Mouse (Mus musculus) liver, adult 10 weeks (tissue): Measurements from ENCODE around the gene Rab26. TPM values are rescaled to one million over a fixed set of nuclear protein-coding genes. Genes with fewer than 3 reads are reported as not detected.

Experiments
- polyA plus RNA-seq: library from polyadenylated mRNA; stranded (reverse); fragments of 350-450 nt; fragmentation: Illumina TruSeq; extraction: RNeasy Lipid Tissue Mini Kit (QIAGEN cat#74804); gene quantifications from one replicate; pipeline ENCODE4 v1.2.3, GENCODE M21; 2014; ENCODE audit warnings: low read depth, low replicate concordance

Rab26 gene
- polyA plus RNA-seq, result not detected

DNA sequence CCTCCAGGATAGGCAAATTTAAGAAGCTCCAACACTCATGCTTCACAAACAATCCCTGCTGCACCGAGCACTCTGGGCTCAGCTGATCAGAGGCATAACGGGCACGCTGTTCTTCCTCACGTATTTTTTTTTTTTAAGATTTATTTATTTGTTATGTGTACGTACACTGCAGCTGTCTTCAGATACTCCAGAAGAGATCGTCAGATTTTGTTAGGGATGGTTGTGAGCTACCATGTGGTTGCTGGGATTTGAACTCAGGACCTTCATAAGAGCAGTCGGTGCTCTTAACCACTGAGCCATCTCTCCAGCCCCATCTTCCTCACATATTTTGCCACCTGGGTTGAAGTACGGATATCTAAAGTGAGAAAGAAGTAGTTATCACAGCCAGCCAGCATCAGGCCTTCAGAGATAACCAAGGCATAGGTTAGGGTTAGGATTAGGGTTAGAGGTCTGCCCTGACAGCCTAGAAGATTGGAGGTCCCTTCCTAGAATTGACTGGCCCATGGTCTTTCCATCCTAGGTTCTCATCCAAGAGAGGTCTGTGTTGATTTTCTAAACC is at the start of gene Rab26:
Gene Rab26, minus strand, starts transcription at position 51 of the 559 bp plus-strand sequence.

DNA sequence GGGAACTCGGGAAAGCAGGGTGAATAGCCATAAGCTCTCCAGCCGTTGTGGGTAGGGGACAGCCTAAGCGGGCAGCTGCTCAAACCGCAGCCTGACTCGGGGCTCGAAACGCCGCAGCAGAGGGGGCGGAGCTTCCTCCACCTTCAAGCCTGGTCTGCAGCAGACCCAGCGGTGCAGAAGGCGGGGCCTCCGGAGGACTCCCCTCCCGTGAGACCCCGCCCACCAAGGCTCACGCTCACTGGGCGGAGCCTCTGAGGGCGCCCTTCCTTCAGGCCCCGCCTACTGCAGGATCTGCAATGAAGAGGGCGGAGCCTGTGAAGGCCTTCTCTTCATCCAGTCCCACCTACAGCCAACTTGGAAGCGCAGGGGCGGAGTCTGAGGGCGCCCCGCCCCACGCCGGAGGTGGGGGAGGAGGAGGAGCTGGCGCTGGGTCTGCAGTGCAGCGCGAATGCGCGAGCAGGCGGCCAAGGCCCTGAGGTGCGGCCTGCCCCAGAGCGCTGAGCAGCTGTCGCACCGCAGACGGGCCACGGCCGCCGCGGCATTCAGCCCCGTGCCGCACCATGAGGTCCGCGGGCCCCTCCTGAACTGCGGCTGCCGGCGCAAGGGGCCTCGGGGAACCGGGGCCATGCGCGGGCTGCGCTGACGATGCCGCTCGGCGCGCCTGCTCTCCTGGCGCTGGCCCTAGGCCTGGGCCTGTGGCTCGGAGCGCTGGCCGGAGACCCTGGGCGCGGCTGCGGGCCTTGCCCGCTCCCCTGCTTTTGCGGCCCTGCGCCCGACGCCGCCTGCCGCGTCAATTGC is 15.8 kb upstream of the Rab26 start, which contains the start of gene Pkd1:
Gene Pkd1, plus strand, starts transcription at position 217 of the 798 bp plus-strand sequence.

DNA sequence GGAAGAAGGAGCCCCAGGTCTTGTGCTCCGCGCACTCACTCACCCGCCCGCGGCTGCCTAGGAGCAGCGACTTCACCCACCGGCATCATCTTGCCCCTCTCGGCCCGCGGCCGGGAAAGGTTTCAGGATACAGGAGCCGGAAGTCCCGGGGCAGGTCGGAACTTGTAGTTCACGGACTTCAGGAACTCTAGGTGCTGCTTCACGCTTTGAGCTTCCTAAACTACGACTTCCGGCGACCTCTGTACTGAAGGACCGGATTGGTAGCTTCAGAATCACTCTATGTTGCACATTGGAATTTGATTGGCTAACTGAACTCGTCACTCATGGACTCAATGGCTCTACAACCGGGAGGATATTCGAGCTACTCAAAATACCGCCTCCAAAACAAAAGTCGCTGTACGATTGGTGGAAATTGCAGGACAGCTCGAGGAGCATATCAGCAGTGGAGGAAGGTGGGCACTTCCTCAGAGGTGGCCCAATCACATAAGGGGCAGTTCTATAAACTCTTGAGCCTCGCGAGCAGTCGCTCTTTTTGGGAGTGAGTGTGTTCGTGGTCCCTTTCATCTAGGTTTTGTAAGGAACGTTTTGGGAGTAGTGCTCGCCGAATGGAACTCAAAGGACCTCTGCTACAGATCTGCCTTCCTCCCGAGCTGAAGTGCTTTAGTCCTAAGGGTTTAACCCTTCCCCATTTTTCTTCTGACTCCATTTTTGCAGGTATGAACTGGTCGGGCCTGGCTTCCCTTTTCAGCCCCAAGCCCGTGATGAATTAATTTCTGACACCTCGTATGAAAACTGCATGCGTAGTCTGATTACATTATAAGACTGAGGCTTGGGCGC is 6.1 kb downstream of the Rab26 start, which contains the start of gene Traf7:
Gene Traf7, minus strand, starts transcription at position 216 of the 837 bp plus-strand sequence.

DNA sequence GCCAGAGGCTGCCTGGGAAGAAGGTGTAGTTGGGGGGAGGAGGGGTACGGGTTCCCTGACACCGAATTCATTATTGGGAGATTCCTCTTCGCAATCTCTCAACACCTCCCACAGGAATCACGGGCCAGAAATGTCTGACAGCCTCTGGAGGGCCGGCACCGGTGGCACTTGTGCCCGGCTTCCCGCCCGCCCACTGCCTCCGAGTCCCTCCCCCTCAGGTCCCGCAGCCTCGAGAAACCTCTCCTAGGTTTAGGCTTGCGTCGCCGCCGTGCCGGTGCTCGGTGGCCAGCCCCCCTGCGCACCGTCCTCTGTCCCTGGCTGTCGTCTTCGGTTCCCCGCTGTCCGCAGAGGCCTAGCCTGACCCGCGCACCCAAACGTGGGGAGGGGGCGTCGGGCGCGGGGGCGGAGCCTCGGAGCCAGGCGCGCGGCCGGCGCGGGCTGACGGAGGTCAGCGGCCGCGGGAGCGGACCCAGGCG is 45.8 kb downstream of the Rab26 start, which contains the start of gene Caskin1:
Gene Caskin1, plus strand, starts transcription at position 416 of the 476 bp plus-strand sequence.

DNA sequence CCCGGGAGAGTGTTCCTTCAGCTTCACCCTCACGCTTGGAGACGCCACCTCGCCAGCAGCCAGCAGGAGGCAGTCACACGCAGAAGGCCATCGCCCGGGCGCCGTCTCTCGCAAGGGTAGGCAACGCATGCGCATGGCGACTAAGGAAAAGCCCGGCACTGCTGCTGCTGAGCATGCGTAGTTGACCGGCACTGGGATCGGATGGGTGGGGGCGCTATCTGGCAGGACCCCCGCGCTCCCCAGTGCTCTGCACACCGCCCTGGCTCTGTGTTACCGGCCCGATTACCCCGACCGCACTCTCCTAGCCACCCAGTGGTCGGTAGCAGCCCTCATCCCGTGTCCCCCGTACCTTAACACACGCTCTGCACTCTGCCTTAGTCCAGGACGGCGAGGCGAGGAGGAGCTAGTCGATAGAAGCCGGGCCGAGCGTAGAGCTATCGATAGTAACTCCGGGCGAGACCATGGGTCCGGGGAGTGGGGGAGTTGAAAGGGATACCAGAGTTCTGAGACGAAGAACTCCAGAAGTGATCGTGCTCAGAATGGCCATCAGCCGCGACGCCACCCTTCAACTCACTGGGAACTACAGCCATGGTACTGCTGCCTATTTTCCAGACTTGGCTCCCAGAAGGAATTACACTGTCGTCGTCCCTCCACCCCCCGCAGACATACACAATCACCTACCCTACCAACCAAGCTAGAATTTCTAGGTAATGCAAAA is 55.2 kb downstream of the Rab26 start, which contains the start of gene Mlst8:
Gene Mlst8, minus strand, starts transcription at position 416 of the 718 bp plus-strand sequence.

Other genes starting within 250 kb of the Rab26 start
- gene Abca17, start 183.1 kb downstream of the Rab26 start, polyA plus RNA-seq, result not detected
- gene Abca3, start 182.3 kb downstream of the Rab26 start, polyA plus RNA-seq, result 8.9 TPM
- 19.3 TPM for gene Rnps1, start 119.6 kb downstream of the Rab26 start, polyA plus RNA-seq
- 61.8 TPM for gene Eci1, start 107.6 kb downstream of the Rab26 start, polyA plus RNA-seq
- gene Dnase1l2, start 91.1 kb downstream of the Rab26 start, polyA plus RNA-seq, result not detected
- gene E4f1, start 63.9 kb downstream of the Rab26 start, polyA plus RNA-seq, result 0.37 TPM
- 6.5 TPM for gene Pgp, start 63.8 kb downstream of the Rab26 start, polyA plus RNA-seq
- gene Bricd5, start 60.3 kb downstream of the Rab26 start, polyA plus RNA-seq, result not detected
- 1.8 TPM for gene Mlst8, start 55.1 kb downstream of the Rab26 start, polyA plus RNA-seq
- gene Caskin1, start 45.6 kb downstream of the Rab26 start, polyA plus RNA-seq, result not detected
- gene Traf7, start 6.3 kb downstream of the Rab26 start, polyA plus RNA-seq, result 3.5 TPM
- 1.3 TPM for gene Pkd1, start 15.6 kb upstream of the Rab26 start, polyA plus RNA-seq
- gene Tsc2, start 98.4 kb upstream of the Rab26 start, polyA plus RNA-seq, result 7.0 TPM
- gene Nthl1, start 98.5 kb upstream of the Rab26 start, polyA plus RNA-seq, result 0.50 TPM
- 3.9 TPM for gene Slc9a3r2, start 116.1 kb upstream of the Rab26 start, polyA plus RNA-seq
- gene Npw, start 124.2 kb upstream of the Rab26 start, polyA plus RNA-seq, result not detected
- 3.4 TPM for gene Zfp598, start 135.5 kb upstream of the Rab26 start, polyA plus RNA-seq
- gene Syngr3, start 155.7 kb upstream of the Rab26 start, polyA plus RNA-seq, result not detected
- gene Gfer, start 161.9 kb upstream of the Rab26 start, polyA plus RNA-seq, result 12.1 TPM
- not detected for gene Noxo1, start 162.0 kb upstream of the Rab26 start, polyA plus RNA-seq
- 0.58 TPM for gene Tbl3, start 173.4 kb upstream of the Rab26 start, polyA plus RNA-seq
- gene Rnf151, start 183.9 kb upstream of the Rab26 start, polyA plus RNA-seq, result not detected
- 483 TPM for gene Rps2, start 183.9 kb upstream of the Rab26 start, polyA plus RNA-seq
- 138 TPM for gene Ndufb10, start 190.3 kb upstream of the Rab26 start, polyA plus RNA-seq
- gene Rpl3l, start 193.6 kb upstream of the Rab26 start, polyA plus RNA-seq, result not detected
- gene Msrb1, start 202.4 kb upstream of the Rab26 start, polyA plus RNA-seq, result 93.0 TPM
- gene Hs3st6, start 218.8 kb upstream of the Rab26 start, polyA plus RNA-seq, result not detected